Mouse (Mus musculus) embryonic fibroblast, embryonic 13.5 days (primary cell): ENCODE results near the gene Ctf2. TPM values are rescaled to one million over a fixed set of nuclear protein-coding genes. Genes with fewer than 3 reads are reported as not detected.

ENCODE experiments used
- H3K27ac ChIP-seq: 2 replicates; pipeline ENCODE4 v1.5.1; 2012; ENCODE audit warnings: low read length, control low read depth, inconsistent platforms; ENCODE audit not compliant: insufficient read depth
- H3K4me1 ChIP-seq: 2 replicates; pipeline ENCODE4 v1.6.1; 2011; ENCODE audit warnings: low read length; ENCODE audit not compliant: control insufficient read depth, insufficient read depth
- H3K4me3 ChIP-seq: 2 replicates; pipeline ENCODE4 v1.5.1; 2011; ENCODE audit warnings: mild to moderate bottlenecking, control low read depth, low read length; ENCODE audit not compliant: insufficient read depth
- CTCF ChIP-seq: IDR thresholded peaks from 2 replicates; pipeline ENCODE4 v1.5.1; 2011; ENCODE audit warnings: mild to moderate bottlenecking, control low read depth, low read length, moderate library complexity, borderline replicate concordance; ENCODE audit not compliant: insufficient read depth
- POLR2A ChIP-seq: IDR thresholded peaks from 2 replicates; pipeline ENCODE4 v1.6.1; 2011; ENCODE audit warnings: low read depth, mild to moderate bottlenecking, control low read depth, low read length, moderate library complexity
- polyA plus RNA-seq: library from polyadenylated mRNA; stranded (reverse); fragments of >200 nt; gene quantifications from 2 replicates; pipeline ENCODE4 v1.2.4, GENCODE M21; 2011; ENCODE audit warnings: low read depth; ENCODE audit not compliant: missing spikeins, insufficient read length

The Ctf2 gene
- polyA plus RNA-seq, 1 experiment = not detected

DNA sequence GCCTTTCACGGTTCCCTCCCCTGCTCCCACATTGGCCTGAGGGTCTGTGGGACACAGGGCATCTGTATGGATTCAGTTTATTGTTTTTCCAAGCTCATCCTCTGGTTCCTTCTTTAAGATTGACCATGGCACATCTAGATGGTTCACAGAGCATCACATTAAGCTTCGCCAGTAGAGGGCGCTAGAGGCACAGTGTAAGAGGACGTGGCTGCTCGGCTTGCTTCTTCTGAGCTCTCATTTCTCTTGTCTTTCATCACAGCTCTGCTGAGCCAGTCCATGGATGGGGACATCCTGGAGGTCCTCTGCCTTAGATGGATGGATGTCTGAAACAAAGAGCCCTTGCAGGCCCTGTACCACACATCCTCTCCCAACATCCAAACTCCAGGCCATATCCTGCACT is 57.0 kb downstream of the Ctf2 start:
- Histone ChIP-seq H3K4me1 (no peaks in the 10 kb centered on the region), H3K27ac (no peak overlapping the region), H3K4me3 (no peak overlapping the region)
- TF ChIP-seq CTCF (peak; percentile 96), POLR2A (no peak)

DNA sequence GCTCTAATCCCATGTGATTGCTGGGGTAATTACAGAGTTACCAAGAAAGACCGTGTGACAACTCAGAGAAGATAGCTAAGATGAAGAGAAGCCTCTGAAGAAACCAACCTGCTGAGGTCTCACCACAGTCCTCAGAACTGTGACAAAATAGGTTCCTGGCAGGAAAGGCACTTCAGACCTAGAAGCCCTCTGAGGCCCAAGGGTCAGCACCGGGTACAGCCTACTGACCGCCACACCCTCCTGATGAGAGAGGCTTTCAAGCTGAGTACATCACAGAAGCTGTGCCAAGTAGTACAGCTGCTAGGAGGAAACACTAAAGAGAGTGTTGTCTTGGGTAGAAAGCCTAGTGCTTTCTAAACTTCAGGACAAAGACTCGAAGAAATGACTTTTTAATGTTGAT is 59.2 kb downstream of the Ctf2 start:
- H3K4me1 ChIP-seq = no peaks in the 10 kb centered on the region
- no peak overlapping the region for H3K27ac ChIP-seq
- no peak for TF ChIP-seq CTCF
- TF ChIP-seq POLR2A = no peak
- H3K4me3 ChIP-seq = no peak overlapping the region

DNA sequence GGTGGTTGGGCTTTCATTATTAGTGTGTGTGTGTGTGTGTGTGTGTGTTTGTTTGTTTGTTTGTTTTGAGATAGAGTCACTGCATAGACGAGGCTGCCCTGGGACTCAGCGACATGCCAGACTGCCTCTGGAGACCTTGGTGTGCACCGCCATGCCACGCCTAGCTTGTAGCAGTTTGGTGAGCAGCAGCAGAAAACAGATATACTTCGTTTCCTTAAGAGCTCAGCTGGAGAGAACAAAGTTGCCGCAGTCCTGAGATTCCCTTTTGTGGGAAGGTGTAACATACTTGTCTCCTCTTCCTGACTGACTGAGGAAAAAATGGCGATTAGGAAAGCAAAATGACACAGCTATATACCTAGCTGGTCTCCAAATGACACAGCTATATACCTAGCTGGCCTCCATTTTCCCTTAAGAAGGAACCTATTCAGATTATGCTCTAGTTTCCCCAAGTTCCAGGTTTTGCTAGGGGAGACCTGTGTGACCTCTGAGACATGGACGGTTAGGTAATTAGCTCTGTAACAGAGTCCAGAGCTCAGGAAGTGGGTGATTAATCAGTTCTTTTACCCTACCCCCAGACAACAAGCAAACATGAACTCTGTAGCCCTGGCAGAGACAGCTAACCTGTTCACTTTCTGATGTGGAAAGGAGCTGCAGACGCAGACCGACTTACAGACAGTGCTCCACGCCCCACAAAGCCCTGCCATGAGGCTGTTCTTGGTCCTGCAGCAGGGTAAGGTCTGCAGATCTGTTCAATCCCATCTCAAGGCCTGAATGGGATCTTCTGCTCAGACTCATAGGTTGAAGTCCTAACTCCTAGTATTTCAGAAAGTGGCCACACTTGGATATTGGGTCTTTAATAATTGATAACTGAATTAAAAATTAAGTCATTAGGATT is 59.8 kb downstream of the Ctf2 start:
- no peak overlapping the region for H3K4me3 ChIP-seq
- no peaks in the 10 kb centered on the region for H3K4me1 ChIP-seq
- TF ChIP-seq POLR2A (no peak), CTCF (no peak)
- no peak overlapping the region for H3K27ac ChIP-seq

Other genes starting within 250 kb of the Ctf2 start
- 63.8 and 64.6 TPM in 2 replicates for gene Srcap, start 220.2 kb downstream of the Ctf2 start, polyA plus RNA-seq
- gene Gm42715, start 212.6 kb downstream of the Ctf2 start, polyA plus RNA-seq = 10.3 and 12.0 TPM in 2 replicates
- not detected in 2 replicates for gene Tmem265, start 170.8 kb downstream of the Ctf2 start, polyA plus RNA-seq
- gene Phkg2, start 158.8 kb downstream of the Ctf2 start, polyA plus RNA-seq = 29.6 and 31.2 TPM in 2 replicates
- 1.5 and 3.6 TPM in 2 replicates for gene Ccdc189, start 143.6 kb downstream of the Ctf2 start, polyA plus RNA-seq
- gene Rnf40, start 143.4 kb downstream of the Ctf2 start, polyA plus RNA-seq = 34.2 and 34.6 TPM in 2 replicates
- 9.3 and 14.9 TPM in 2 replicates for gene Zfp629, start 116.4 kb downstream of the Ctf2 start, polyA plus RNA-seq
- gene Bcl7c, start 23.2 kb downstream of the Ctf2 start, polyA plus RNA-seq = 53.2 and 57.0 TPM in 2 replicates
- gene Ctf1, start 19.4 kb downstream of the Ctf2 start, polyA plus RNA-seq = 14.9 and 27.8 TPM in 2 replicates
- gene Fbxl19, start 12.4 kb upstream of the Ctf2 start, polyA plus RNA-seq = 16.0 and 17.8 TPM in 2 replicates
- 19.8 and 23.3 TPM in 2 replicates for gene Orai3, start 37.6 kb upstream of the Ctf2 start, polyA plus RNA-seq
- 29.3 and 33.8 TPM in 2 replicates for gene Setd1a, start 44.5 kb upstream of the Ctf2 start, polyA plus RNA-seq
- not detected in 2 replicates for gene Gm49388, start 53.4 kb upstream of the Ctf2 start, polyA plus RNA-seq
- 8.0 and 9.4 TPM in 2 replicates for gene Hsd3b7, start 68.4 kb upstream of the Ctf2 start, polyA plus RNA-seq
- gene Stx4a, start 92.1 kb upstream of the Ctf2 start, polyA plus RNA-seq = 70.3 and 90.0 TPM in 2 replicates
- gene Stx1b, start 92.4 kb upstream of the Ctf2 start, polyA plus RNA-seq = 1.8 and 4.4 TPM in 2 replicates
- 18.4 and 20.1 TPM in 2 replicates for gene Zfp646, start 144.1 kb upstream of the Ctf2 start, polyA plus RNA-seq
- gene Zfp668, start 144.7 kb upstream of the Ctf2 start, polyA plus RNA-seq = 8.9 and 15.6 TPM in 2 replicates
- 0.65 and 0.77 TPM in 2 replicates for gene Prss53, start 158.8 kb upstream of the Ctf2 start, polyA plus RNA-seq
- not detected in 2 replicates for gene Gm21974, start 163.3 kb upstream of the Ctf2 start, polyA plus RNA-seq
- gene Vkorc1, start 163.5 kb upstream of the Ctf2 start, polyA plus RNA-seq = 107 and 146 TPM in 2 replicates
- 57.3 and 63.5 TPM in 2 replicates for gene Bckdk, start 171.9 kb upstream of the Ctf2 start, polyA plus RNA-seq
- 19.8 and 24.5 TPM in 2 replicates for gene Kat8, start 180.3 kb upstream of the Ctf2 start, polyA plus RNA-seq
- not detected in 2 replicates for gene Prss8, start 197.9 kb upstream of the Ctf2 start, polyA plus RNA-seq
- 6.8 and 7.1 TPM in 2 replicates for gene Prss36, start 214.6 kb upstream of the Ctf2 start, polyA plus RNA-seq
- gene Fus, start 235.3 kb upstream of the Ctf2 start, polyA plus RNA-seq = 861 and 978 TPM in 2 replicates